In the genomic region with DNA sequence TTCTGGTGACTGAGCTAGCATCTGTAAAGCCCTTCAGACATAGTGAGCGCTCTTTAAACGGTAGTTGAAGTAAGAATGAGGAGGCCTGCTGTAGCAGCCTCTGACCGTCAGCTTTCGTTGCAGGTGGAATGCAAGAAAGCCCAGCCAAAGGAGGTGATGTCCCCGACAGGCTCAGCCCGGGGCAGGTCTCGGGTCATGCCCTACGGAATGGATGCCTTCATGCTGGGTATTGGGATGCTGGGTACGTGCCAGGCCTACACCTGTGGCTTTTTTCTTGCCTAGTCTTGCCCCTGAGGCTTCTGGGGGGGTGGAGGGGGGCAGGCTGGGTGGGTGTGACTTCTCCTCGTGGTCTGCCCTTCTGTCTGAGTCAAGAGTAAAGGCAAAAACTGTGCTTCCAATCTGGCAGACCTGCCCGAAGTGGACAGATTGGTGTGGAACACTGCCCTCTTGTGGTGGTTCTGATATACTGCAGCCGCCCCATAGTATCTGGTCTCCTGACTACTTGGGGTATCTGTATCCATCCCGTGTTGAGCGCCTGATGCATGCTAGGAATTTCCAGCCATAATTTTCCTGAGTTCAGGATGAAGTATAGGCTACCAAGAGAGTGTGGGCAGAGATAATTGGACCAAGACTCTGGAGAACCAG, we compare ENCODE assay signal across 9 mouse cellular contexts. TPM values are rescaled to one million over a fixed set of nuclear protein-coding genes. Genes with fewer than 3 reads are reported as not detected.
A peak's percentile ranks its signal among the peaks of the same experiment; 100 is the strongest.
DNase-seq lines count a peak whose midpoint lies in the region; ATAC-seq and TF ChIP-seq lines count a peak whose summit lies in the region.
"Had no signal": no experiment of that assay in that cellular context is flagged by ENCODE, and none has a peak within 500 bp of the region (broad histone marks: within the 10 kb centered on the region; RNA-seq: fewer than 3 reads in every experiment).

No protein-coding gene starts in this region.

- no peak for TF ChIP-seq POLR2A in MEL (IDR thresholded peaks at IDR 0.05; ENCODE audit: control insufficient read depth in 1 of 2, insufficient read depth in 1 of 2, low read depth in 1 of 2, low read length in 2 of 2, poor library complexity in 1 of 2)

- no peaks in the 10 kb centered on the region for H3K4me1 ChIP-seq in MEL (ENCODE audit: control insufficient read depth in 1 of 2, insufficient read depth in 2 of 2, low read length in 2 of 2)
- peaks cover 27% of the 10 kb centered on the region for H3K4me1 ChIP-seq in forebrain, embryonic 14.5 days (ENCODE audit: control insufficient read depth, insufficient read depth, low read length)
- H3K4me1 ChIP-seq in hindbrain, embryonic 14.5 days (replicated peaks; ENCODE audit: control insufficient read depth, insufficient read depth, low read length) = peaks cover 36% of the 10 kb centered on the region
- H3K4me1 ChIP-seq: liver, embryonic 15.5 days had no signal

- WGBS in forebrain, embryonic 14.5 days = 26% methylated on average over 14 of the region's 14 CpGs
- 29% methylated on average over 14 of the region's 14 CpGs for WGBS in hindbrain, embryonic 14.5 days

- TF ChIP-seq CTCF in MEL (IDR thresholded peaks at IDR 0.05 in 2 of 3, conservative IDR thresholded peaks at IDR 0.05 in 1 of 3; ENCODE audit: control insufficient read depth in 1 of 3, insufficient read depth in 1 of 3, low read depth in 2 of 3, low read length in 3 of 3, poor library complexity in 1 of 3, severe bottlenecking in 1 of 3) = peak; percentile 86 to 92 (median 91)

- no peaks in the 10 kb centered on the region for H3K9me3 ChIP-seq in MEL (replicated peaks; ENCODE audit: insufficient read depth, low read length)
- no peaks in the 10 kb centered on the region for H3K9me3 ChIP-seq in forebrain, embryonic 14.5 days (replicated peaks; ENCODE audit: control insufficient read depth, low read length)
- H3K9me3 ChIP-seq in hindbrain, embryonic 14.5 days (ENCODE audit: control insufficient read depth, low read length) = no peaks in the 10 kb centered on the region
- H3K9me3 ChIP-seq: liver, embryonic 15.5 days had no signal

- peak; percentile 85 for TF ChIP-seq RAD21 in MEL (IDR thresholded peaks at IDR 0.05; ENCODE audit: low read depth, low read length)

- no peaks in the 10 kb centered on the region for H3K79me2 ChIP-seq in MEL (ENCODE audit: control insufficient read depth, insufficient read depth, low read length, poor library complexity)

- DNase-seq in MEL (ENCODE audit: low read depth, low spot score) = peak; percentile 77
- peak; percentile 46 for DNase-seq in c-Kit-positive CD71-positive TER-119-negative erythroid progenitor cells, embryonic 14.5 days (ENCODE audit: low read depth)
- peak; percentile 92 for DNase-seq in forebrain, embryonic 14.5 days (ENCODE audit: low spot score)
- DNase-seq in hindbrain, embryonic 14.5 days (ENCODE audit: low spot score) = peak; percentile 92
- DNase-seq in layer of hippocampus, postnatal 36 days = peak; percentile 74 to 75
- peak; percentile 64 to 71 for DNase-seq in right cerebral cortex, postnatal 36 days (ENCODE audit: low spot score in 2 of 2)
- peak; percentile 68 to 81 for DNase-seq in urinary bladder, postnatal 4 days (ENCODE audit: low spot score in 2 of 2)

- ATAC-seq in forebrain, embryonic 14.5 days = no peak
- no peak for ATAC-seq in hindbrain, embryonic 14.5 days (ENCODE audit: low FRiP score)
- 0 out of 2 replicates have a peak, but pooled peaks have one; percentile 56 for ATAC-seq in megakaryocyte-erythroid progenitor cell, adult 5-6 weeks (replicated peaks; ENCODE audit: low FRiP score, low TSS enrichment, poor library complexity, severe bottlenecking)

- TF ChIP-seq EP300 in MEL (IDR thresholded peaks at IDR 0.05; ENCODE audit: low read depth in 1 of 2, low read length in 2 of 2) = no peak

- no peaks in the 10 kb centered on the region for H3K36me3 ChIP-seq in MEL (ENCODE audit: control insufficient read depth in 1 of 2, insufficient read depth in 2 of 2, low read length in 2 of 2)
- H3K36me3 ChIP-seq in forebrain, embryonic 14.5 days (ENCODE audit: control insufficient read depth, insufficient read depth, low read length) = peaks cover 96% of the 10 kb centered on the region
- peaks cover 76% of the 10 kb centered on the region for H3K36me3 ChIP-seq in hindbrain, embryonic 14.5 days (replicated peaks; ENCODE audit: control insufficient read depth, insufficient read depth)
- H3K36me3 ChIP-seq: liver, embryonic 15.5 days had no signal

- no peak overlapping the region for H3K9ac ChIP-seq in MEL (ENCODE audit: control insufficient read depth, low read depth, low read length, poor library complexity, severe bottlenecking)
- H3K9ac ChIP-seq in forebrain, embryonic 14.5 days (ENCODE audit: low read length) = no peak overlapping the region
- no peak overlapping the region for H3K9ac ChIP-seq in hindbrain, embryonic 14.5 days
- H3K9ac ChIP-seq: liver, embryonic 15.5 days had no signal

- no peaks in the 10 kb centered on the region for H3K27me3 ChIP-seq in MEL (ENCODE audit: control insufficient read depth in 1 of 2, insufficient read depth in 2 of 2, low read length in 2 of 2)
- H3K27me3 ChIP-seq in forebrain, embryonic 14.5 days (replicated peaks; ENCODE audit: control insufficient read depth, insufficient read depth, low read length) = no peaks in the 10 kb centered on the region
- H3K27me3 ChIP-seq in hindbrain, embryonic 14.5 days (ENCODE audit: control insufficient read depth, insufficient read depth, low read length) = no peaks in the 10 kb centered on the region

- no peak overlapping the region for H3K4me3 ChIP-seq in MEL (ENCODE audit: control insufficient read depth in 1 of 2, insufficient read depth in 1 of 2, low read depth in 2 of 2, low read length in 2 of 2)
- no peak overlapping the region for H3K4me3 ChIP-seq in forebrain, embryonic 14.5 days (ENCODE audit: low read depth, low read length)
- no peak overlapping the region for H3K4me3 ChIP-seq in hindbrain, embryonic 14.5 days (replicated peaks; ENCODE audit: low read length)
- H3K4me3 ChIP-seq: liver, embryonic 15.5 days had no signal

- H3K4me2 ChIP-seq in forebrain, embryonic 14.5 days (ENCODE audit: low read length) = no peak overlapping the region
- no peak overlapping the region; the same call in 1 of the 2 replicates for H3K4me2 ChIP-seq in hindbrain, embryonic 14.5 days (replicated peaks)
- H3K4me2 ChIP-seq: liver, embryonic 15.5 days had no signal

- H3K27ac ChIP-seq in MEL (ENCODE audit: control insufficient read depth, low read depth, low read length) = no peak overlapping the region
- H3K27ac ChIP-seq in forebrain, embryonic 14.5 days (ENCODE audit: low read depth, low read length) = peak overlapping the region; percentile 75
- peak overlapping the region; percentile 55; the same call in 1 of the 2 replicates for H3K27ac ChIP-seq in hindbrain, embryonic 14.5 days
- H3K27ac ChIP-seq: liver, embryonic 15.5 days had no signal

TF ChIP-seq in MEL, 35 proteins besides CTCF, POLR2A, EP300 and RAD21:
- TF ChIP-seq SIN3A (IDR thresholded peaks at IDR 0.05; ENCODE audit: low read length) = 0 out of 2 replicates have a peak, but pooled peaks have one; percentile 26
- TF ChIP-seq TCF12 (IDR thresholded peaks at IDR 0.05; ENCODE audit: low read depth, low read length) = no peak
- peak; percentile 72 for TF ChIP-seq ZC3H11A (IDR thresholded peaks at IDR 0.05; ENCODE audit: low read depth, low read length)
- no peak for TF ChIP-seq ZMIZ1 (IDR thresholded peaks at IDR 0.05; ENCODE audit: low read depth, low read length)
- peak; percentile 83 for TF ChIP-seq SMC3 (IDR thresholded peaks at IDR 0.05; ENCODE audit: low read depth, low read length)

RNA-seq across cellular contexts. Expression of a gene that starts 11.9 kb away (rescaled TPM):
- 3.1 and 3.5 TPM in 2 replicates for total RNA-seq in MEL (2012; rRNA removed)
- polyA plus RNA-seq in MEL (2012; ENCODE audit: insufficient read depth in 1 of 2, insufficient read length in 2 of 2, low read depth in 1 of 2, low replicate concordance in 2 of 2, missing spikeins in 1 of 2) = 1 to 10 TPM in 1 of 2 experiments, not detected in 1; 5.7 TPM
- 63.3 and 69.4 TPM in 2 replicates for polyA plus RNA-seq in forebrain, embryonic 14.5 days (2014; fragmentation: Nextera tagmentation; extraction: Ambion mirVana)
- polyA plus RNA-seq in hindbrain, embryonic 14.5 days (2014; fragmentation: Nextera tagmentation; extraction: Ambion mirVana) = 59.6 and 60.2 TPM in 2 replicates
- total RNA-seq in layer of hippocampus, postnatal 36 days (2021) = 10 to 100 TPM; 52.1 to 53.0 TPM
- not detected in 2 replicates for total RNA-seq in megakaryocyte-erythroid progenitor cell, adult 5-6 weeks (2014; fragmentation: Nextera tagmentation)
- not detected in 2 replicates for total RNA-seq in megakaryocyte-erythroid progenitor cell, adult 5-6 weeks (2017)

RNA-seq across cellular contexts. Expression of a gene that starts 24.7 kb away (rescaled TPM):
- 0.58 and 0.92 TPM in 2 replicates for total RNA-seq in MEL (2012; rRNA removed)
- 1 to 10 TPM in 1 of 2 experiments, not detected in 1; 6.6 TPM for polyA plus RNA-seq in MEL (2012; ENCODE audit: insufficient read depth in 1 of 2, insufficient read length in 2 of 2, low read depth in 1 of 2, low replicate concordance in 2 of 2, missing spikeins in 1 of 2)
- polyA plus RNA-seq in forebrain, embryonic 14.5 days (2014; fragmentation: Nextera tagmentation; extraction: Ambion mirVana) = not detected in 2 replicates
- 0.67 TPM in 1 of 2 replicates, not detected in the other for polyA plus RNA-seq in hindbrain, embryonic 14.5 days (2014; fragmentation: Nextera tagmentation; extraction: Ambion mirVana)
- not detected for total RNA-seq in layer of hippocampus, postnatal 36 days (2021)
- total RNA-seq in megakaryocyte-erythroid progenitor cell, adult 5-6 weeks (2014; fragmentation: Nextera tagmentation) = not detected in 2 replicates
- not detected in 2 replicates for total RNA-seq in megakaryocyte-erythroid progenitor cell, adult 5-6 weeks (2017)
- polyA plus RNA-seq: liver, embryonic 15.5 days had no signal

RNA-seq across cellular contexts. Expression of a gene that starts 43.2 kb away (rescaled TPM):
- 7.6 and 9.2 TPM in 2 replicates for total RNA-seq in MEL (2012; rRNA removed)
- 10 to 100 TPM in 1 of 2 experiments, not detected in 1; 10.3 TPM for polyA plus RNA-seq in MEL (2012; ENCODE audit: insufficient read depth in 1 of 2, insufficient read length in 2 of 2, low read depth in 1 of 2, low replicate concordance in 2 of 2, missing spikeins in 1 of 2)
- 19.5 and 24.3 TPM in 2 replicates for polyA plus RNA-seq in forebrain, embryonic 14.5 days (2014; fragmentation: Nextera tagmentation; extraction: Ambion mirVana)
- 19.1 and 20.3 TPM in 2 replicates for polyA plus RNA-seq in hindbrain, embryonic 14.5 days (2014; fragmentation: Nextera tagmentation; extraction: Ambion mirVana)
- total RNA-seq in layer of hippocampus, postnatal 36 days (2021) = 10 to 100 TPM; 46.4 to 50.7 TPM
- total RNA-seq in megakaryocyte-erythroid progenitor cell, adult 5-6 weeks (2014; fragmentation: Nextera tagmentation) = 10.7 and 20.4 TPM in 2 replicates
- total RNA-seq in megakaryocyte-erythroid progenitor cell, adult 5-6 weeks (2017) = 3.4 and 7.2 TPM in 2 replicates

Comparison
In these comparisons a context has a peak if more than half of its experiments do, and no peak if none do; other contexts are left out.
1. RNA of a gene that starts 11.9 kb away (total RNA-seq): 52.1 to 53.0 TPM in layer of hippocampus, postnatal 36 days; 3.1 to 3.5 TPM in MEL and not detected in megakaryocyte-erythroid progenitor cell, adult 5-6 weeks; every median in the first group is over 10 times any median in the second.
2. Peak in every context shown above with its lines, with median percentiles within 50 percentile points of each other: DNase-seq.